Mouse (Mus musculus): ENCODE data around the gene Elmo1.

The Elmo1 gene

DNA sequence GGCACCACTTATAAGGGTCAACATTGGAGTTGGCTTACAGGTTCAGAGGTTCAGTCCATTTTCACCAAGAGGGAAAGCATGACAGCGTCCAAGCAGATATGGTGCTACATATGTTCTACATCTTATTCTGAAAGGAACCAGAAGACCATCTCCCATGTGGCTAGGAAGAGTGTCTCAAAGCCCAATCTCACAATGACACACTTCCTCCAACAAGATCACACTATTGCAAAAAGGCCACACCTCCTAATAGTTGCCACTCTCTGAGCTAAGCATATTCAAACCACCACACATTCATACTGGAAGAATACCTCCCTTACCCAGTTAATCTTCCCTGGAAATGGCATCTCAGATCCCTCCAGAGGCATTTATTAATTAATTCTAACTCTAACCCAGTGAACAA lies 66.7 kb downstream of the Elmo1 start:
- in situ Hi-C loops (cut with MboI, MseI) = no loop called here

DNA sequence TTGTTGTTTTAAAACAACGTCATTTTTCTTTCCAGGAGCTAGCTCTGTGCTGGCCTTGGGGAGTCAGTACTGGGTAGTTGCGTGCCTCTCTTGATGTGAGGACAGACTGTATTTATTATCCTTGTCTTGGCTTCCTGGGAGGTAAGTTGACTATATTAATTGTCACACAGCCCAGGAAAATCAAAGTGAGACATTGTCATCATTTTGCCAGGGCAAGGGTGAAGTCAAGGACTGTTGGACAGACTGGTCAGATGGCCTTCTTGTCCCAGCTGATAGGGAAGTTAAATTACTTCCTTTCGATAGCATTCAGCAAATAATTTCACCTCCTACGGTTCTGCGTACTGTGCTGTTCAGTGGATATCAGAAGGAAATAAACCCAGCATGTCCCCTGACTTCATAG lies 67.1 kb downstream of the Elmo1 start:
- in situ Hi-C loops (cut with MboI, MseI) = no loop called here

DNA sequence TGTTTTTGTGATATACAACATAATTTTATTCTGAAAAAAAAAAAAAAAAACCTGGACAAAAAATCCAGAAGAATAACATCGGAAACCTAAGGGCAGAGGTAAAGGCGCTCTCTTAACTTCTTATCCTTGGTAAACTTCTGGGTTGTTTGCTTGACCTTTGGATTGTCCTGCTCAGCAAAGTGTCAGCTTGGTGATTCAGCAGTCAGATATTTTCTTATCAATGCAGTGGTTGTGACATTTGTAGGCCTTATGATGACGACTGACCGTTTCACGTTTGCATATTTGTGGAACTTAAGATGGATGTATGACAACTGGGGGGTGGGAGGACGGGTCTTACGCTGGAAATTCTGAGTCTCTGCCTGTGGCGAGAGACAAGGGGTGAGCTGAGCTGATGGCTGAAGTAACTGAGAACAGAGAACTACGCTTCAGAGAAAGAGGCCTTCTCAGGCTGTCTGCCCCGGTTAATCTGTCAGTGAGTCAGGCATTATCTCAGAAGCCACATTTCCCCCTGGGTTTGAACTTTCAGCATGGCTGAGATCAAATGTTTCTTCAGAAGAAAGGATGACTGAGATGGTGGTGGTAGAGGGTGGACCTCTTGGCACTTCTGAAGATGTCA lies 73.1 kb downstream of the Elmo1 start:
- in situ Hi-C loops (cut with MboI, MseI) = no loop called here

DNA sequence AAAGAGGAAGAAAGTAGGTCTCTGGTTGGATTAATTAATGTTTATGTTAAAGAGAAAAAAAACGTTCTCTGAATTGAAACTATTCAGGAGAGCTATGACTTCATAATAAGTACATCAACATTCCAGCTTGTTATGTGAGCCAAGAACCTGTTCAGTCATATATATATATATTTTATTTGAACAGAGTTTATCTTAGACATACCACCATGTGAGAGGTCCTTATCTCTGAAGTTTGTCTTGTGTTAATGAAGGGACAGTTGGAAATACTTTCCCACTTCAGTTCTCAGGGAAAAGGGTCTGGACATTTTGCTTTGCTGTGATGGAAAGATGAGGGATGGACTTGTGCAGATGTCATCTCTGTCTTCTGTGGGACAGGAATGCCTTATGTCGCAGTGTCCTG lies 74.4 kb downstream of the Elmo1 start:
- in situ Hi-C loops (cut with MboI, MseI) = no loop called here

DNA sequence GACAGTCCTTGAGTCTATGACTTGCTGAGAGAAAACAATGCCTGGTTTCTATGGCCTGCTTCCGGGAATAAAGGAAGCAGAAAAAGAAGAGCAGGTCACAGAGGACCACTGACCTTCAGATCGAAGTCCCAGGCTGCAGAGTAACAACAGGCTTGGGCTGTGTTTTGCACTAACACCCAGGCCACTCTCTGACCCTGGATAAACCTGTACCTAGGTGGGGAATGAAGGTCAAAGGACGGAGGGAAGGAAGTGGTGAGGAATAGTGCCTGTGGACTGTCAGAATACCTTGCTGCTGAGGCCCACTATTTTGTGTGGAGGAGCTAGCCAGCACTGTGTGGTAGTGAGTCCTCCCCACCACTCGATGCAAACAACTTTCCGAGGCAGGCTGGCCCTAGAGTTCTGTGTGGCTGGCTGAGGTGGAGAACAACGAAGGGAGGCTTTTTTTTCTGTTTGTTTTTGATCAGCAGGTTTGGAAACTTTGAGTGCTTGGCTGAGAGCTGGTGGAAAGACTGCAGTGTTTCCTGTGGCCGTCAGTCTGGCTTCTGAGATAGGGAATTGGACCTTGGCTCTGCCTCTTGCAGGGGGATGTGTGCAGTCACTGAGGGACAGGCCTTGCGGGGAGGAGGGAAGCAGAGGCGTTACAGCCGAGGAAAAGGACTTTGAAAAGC lies 83.7 kb downstream of the Elmo1 start:
- in situ Hi-C loops (cut with MboI, MseI) = no loop called here

DNA sequence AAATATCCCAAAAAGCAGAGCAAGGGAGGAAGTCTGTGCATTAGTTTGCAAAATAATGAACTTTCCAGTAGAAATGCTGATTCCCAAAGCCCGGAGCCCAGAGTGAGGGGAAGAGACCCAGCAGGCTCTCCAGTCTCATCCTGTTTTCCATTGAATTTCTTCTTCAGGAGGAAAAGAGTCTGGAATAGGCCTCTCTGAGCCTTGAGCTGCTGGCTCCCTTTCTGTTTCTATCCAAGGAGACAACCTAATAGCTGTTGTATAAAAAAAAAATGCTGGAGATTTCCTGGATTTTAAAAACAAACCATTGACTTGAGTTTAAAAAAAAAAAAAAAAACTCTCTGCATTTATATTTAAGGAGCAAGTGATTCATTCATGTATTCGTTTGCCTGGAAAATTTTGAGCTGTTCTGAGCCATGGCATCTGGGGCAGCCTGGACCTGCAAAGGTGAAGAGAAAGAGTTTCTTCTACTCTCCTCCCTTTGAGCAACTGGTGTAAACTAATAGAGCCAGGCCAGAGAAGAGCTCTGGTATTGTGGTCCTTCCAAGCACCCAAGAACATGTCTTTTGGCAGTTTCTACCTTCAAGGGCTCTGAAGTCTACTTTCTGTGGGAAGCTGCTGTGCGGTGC lies 84.4 kb downstream of the Elmo1 start:
- in situ Hi-C loops (cut with MboI, MseI) = no loop called here

DNA sequence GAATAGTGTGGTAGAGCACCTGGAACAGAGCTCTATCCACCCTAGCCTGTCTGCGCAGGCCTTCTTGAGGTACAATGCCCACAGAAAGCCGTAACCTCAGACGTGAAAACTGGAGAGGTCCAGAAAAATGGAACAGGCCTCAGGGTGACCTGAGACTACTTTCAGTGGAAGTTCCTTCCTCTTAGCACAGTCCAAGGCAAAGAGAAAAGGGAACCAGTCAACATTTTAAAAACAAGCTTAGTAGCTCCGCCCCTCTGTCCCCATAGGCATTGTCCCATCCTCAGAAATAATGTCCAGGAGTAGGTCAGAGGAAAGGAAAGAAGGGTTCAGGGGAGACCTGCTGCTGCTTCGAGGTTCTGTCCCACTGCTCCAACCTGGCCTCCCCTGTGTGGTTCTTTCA lies 90.3 kb downstream of the Elmo1 start:
- in situ Hi-C loops (cut with MboI, MseI) = loop anchor here (5.0 to 10.0 kb wide), 2 partner anchors 88 to 326 kb away; partner anchors contain the start of gene Elmo1

DNA sequence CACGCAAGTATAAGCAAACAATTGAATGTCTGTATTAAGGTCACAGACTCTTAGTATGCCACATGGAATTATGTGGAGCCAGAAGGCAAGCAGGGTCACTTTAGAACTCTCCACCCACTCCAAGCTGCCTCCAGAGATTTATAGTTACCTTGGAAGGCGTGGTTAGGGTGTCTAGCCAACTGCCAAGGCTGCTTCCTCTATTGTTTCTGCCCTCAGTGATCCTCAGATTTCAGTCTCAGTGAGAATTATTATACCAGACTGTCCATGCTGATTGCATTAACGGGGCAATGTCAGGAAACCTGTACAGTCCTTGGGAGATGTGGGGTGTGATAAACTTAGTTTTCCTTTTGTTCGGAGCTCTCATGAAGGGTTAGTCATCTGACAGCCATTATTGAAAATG lies 90.9 kb downstream of the Elmo1 start:
- in situ Hi-C loops (cut with MboI, MseI) = loop anchor here (5.0 to 10.0 kb wide), 2 partner anchors 89 to 327 kb away; partner anchors contain the start of gene Elmo1

DNA sequence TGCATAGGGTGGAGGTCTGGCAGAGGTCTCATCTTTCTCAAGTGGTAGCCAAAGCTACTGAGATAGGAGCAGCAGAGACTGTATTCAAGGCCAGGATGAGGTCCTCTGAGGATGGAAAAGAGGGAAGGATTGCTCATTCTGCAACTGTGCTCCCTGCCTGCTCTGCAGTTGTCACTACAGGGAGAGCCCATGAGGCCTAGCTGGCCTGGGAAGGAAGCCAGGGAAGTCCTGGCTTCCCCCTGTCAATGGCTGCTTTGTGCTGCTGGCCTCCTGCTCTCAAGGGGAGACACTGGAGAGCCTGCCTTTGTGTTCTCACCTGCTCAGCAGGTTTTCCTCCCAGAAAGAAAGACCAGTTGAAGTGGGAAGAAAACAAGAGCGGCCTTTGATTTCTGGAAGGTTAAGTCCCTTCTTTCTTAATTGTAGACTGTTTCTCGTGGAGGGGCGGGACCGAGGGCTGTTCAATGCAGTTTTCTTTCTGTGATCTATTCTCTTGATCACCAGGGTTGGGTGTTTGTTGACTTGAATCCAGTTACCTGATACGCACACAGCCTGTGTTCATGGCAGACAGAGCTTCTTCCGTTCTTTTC lies 91.9 kb downstream of the Elmo1 start:
- in situ Hi-C loops (cut with MboI, MseI) = loop anchor here (5.0 to 10.0 kb wide), 2 partner anchors 90 to 328 kb away; partner anchors contain the start of gene Elmo1

DNA sequence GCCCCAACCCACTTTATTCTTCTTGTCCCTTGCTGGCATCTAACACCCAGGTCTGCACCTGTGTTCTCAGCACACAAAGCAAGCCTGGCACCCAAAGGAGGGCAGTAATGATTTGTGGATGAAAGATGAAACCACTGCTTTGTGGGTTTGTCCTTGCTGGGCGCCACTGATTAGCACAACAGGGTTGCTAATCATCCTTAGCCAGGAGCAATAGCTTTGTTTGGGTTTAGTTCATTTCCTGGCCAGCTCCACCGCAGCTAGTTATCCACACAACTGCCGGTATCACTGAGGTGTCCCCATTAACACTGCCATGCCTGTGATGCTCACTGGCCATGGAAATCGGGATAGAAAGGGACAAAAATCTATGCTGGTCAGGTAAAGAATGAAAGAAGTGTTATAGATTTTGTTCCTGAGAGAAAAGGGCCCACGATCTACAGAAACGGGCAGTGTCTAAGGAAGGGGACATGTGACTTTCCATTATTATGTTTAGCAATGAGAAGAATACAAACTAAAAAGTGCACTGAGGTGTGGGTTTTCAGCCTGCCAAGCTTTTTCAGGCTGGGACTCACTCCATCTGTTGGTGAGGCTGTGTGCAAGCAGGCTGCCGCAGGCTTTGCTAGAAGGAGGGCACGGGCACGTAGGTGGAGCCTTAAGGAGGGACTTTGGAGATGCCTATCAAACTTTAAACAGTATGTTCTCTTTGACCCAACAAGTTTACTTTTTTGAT lies 93.3 kb downstream of the Elmo1 start:
- in situ Hi-C loops (cut with MboI, MseI) = loop anchor here (5.0 to 10.0 kb wide), 2 partner anchors 91 to 329 kb away; partner anchors contain the start of gene Elmo1

DNA sequence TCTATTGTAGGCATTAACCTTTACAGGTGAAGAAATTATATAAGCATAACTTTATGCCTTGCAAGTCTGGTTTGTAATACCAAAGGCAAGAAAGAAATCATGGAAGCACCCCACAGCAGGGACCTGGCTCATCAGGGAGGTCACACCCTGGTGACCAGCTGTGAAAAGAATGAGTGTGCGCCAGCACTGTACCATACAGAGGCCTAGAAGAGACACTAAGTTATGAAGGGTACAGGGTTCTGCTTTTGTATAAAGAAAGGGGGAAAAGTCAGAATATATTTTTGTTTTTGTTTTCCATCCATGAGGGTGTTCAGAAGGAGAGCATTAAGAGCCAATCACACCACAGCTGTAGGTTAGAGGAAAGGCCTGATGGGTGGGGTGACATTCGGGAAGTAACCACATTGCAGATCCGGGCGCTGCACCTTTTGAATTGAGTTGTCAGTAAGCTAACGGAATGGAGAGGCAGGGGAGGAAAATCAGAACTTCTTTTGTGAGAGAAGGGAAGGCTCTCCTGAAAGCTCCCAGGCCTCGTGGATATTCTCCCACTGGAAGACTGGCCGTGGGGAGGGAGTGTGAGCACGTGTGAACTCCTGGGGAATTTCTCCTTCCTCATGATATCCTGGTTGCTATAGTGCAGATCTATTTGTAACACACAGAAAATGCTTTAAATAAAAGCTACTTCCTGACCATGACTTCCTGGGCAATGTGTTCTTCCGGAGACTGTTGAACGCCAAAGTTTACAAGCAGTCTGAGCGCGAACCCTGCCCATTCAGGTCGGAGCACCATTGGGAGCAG lies 94.0 kb downstream of the Elmo1 start:
- in situ Hi-C loops (cut with MboI, MseI) = loop anchor here (5.0 to 10.0 kb wide), 2 partner anchors 92 to 330 kb away; partner anchors contain the start of gene Elmo1

DNA sequence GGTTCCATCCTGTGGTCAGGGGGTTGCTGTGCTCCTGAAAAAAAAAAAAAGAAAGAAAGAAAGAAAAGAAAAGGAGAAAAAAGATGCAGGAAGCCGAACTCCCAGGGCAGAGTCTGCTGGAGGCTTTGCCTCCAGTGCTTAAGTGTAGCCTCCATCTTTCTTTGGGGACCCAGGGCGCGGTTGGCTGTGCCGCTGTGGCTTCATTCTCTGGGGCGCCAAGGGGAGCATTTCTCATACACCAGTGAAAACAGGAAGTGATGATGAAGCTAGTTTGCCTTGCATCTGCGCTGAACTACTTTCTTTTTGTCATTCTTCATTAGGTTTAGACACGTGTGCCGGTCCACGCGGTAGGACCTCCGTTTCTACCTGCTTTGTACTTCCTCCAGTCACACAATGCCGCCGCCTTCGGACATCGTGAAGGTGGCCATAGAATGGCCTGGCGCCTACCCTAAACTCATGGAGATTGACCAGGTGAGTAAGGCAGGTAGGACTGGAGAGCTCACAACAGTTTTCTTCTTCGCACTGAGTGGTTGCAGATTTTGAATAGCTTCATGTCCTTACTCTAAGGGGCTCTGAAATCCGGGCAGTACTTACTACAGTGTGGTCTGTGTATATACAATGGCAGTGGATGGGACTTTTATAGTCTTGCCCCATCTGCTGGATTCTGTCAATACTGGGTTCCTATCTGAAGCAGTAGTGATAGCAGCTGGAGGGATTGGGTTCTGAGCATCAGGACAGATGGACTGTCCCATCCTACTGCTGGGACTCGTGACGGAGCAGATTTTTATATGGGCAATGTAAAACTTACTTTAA lies 94.8 kb downstream of the Elmo1 start:
- in situ Hi-C loops (cut with MboI, MseI) = loop anchor here (10.0 kb wide), 1 partner anchor 330 kb away; no protein-coding TSS in a partner anchor

DNA sequence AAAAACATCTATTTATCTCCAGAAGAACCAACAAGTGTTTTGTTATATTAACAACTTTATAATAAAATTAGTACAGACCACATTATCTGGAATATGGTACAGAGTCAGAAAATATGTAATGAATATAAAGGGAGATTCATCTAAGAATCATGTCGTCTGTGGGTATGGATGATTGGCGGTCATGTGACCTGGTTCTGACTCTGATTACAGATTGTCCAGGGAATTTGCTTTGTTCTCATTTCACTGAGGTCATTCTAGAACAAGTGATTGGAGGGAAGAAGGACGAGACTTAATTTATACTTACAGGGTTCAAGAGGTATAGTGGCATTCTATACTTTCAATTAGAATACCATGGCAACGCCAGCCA lies 95.4 kb downstream of the Elmo1 start:
- in situ Hi-C loops (cut with MboI, MseI) = loop anchor here (10.0 kb wide), 1 partner anchor 331 kb away; no protein-coding TSS in a partner anchor

DNA sequence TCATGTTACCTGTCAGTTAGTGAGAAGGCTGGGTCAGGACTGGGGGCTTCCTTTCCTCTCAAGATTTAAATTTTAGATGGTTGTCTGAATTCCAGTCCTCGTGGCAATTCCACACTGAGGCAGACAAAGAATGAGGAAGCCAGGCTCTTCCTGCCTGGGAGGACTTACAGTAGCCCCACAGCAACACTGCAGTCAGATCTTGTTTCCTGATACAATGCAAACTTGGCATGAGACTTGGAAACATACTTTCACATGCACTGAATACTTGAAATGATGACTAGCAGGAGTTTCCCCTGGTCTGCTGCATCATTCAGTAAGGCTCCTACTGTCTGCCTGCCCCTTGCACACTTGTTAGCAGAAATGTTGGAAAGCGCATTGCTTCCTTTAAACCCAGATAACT lies 97.3 kb downstream of the Elmo1 start:
- in situ Hi-C loops (cut with MboI, MseI) = loop anchor here (10.0 kb wide), 1 partner anchor 333 kb away; no protein-coding TSS in a partner anchor

DNA sequence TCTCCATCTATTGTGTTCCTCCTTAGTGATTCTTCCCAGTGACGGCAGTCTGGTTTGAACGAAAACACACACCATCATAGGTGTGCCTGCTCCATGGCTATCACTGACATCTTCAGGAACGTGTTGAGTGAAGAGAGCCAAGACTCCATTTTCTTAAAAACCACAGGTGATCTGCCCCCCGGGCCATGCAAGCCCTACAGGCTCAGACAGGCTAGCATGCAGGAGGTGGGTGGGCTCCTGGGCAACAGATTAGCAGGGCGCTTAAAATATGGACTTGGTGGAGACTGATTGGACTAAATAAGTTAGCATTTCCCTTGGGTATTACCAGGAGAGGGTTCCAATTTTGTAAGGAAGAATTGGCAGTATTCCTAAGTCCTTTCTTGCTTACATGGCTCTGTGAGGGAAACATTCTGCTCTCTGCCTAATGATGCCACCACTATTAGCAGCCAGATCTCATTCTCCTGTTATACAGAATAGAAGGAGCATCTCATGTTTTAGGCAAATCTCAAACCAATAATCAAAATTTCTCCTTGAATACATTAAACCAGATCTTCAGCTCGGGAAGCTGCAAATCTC lies 101.7 kb downstream of the Elmo1 start:
- in situ Hi-C loops (cut with MboI, MseI) = loop anchor here (10.0 kb wide), 1 partner anchor 63 kb away; no protein-coding TSS in a partner anchor

DNA sequence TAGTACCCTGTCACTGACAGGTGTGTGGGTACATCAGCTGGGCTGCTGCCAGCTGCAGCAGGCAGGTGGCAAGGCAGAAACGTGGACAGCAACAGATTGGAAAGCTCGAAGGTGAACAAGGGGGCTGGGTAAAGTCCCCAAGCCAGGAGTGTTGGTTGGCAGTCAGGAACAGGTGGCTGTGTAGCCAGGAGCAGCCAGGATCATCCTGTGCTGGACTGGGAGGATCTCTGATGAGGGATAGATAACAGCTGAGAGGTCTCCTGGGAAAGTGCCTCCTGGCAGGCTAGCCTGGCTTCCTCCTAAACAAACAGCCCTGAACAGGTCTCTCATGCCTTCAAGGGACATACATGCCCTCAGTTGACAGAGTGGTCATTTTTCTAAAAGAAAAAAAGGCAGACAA lies 110.2 kb downstream of the Elmo1 start:
- in situ Hi-C loops (cut with MboI, MseI) = no loop called here

DNA sequence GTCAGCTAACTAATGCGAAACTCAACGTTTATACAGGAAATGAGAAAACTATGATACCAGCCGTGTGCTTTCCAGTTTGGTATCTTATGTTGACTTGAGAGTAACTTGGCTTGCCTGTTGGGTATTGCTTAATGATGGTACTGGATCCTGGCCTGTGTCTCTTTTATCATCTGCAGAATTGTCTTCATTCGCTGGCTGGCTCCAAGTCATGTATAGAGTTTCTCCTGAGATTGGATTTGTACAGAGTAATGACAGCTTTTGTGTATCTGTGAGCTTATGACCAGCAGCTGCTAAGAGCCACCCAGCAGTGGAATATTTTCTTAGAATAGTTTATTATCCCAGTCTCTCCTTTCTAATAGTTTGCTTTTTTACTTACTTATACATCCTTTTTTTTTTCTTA lies 112.2 kb downstream of the Elmo1 start:
- in situ Hi-C loops (cut with MboI, MseI) = no loop called here

DNA sequence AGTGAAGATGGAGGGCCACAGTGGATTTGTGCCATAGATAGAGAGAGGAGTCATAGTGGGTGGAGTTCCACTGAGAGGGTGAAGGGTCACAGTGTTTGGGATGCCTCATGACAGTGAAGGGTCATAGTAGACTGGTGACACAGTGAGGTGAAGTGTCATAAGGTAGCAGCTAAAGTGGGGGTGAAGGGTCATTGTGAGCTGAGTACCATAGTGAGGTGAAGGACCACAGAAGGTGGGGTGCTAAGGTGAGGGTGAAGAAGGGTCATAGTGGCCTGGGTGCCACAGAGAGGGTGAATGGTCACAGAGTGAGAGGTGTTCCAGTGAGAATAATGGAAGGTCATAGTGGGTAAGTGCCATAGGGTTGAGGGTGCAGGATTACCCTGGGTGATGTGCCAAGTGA lies 113.8 kb downstream of the Elmo1 start:
- in situ Hi-C loops (cut with MboI, MseI) = no loop called here

DNA sequence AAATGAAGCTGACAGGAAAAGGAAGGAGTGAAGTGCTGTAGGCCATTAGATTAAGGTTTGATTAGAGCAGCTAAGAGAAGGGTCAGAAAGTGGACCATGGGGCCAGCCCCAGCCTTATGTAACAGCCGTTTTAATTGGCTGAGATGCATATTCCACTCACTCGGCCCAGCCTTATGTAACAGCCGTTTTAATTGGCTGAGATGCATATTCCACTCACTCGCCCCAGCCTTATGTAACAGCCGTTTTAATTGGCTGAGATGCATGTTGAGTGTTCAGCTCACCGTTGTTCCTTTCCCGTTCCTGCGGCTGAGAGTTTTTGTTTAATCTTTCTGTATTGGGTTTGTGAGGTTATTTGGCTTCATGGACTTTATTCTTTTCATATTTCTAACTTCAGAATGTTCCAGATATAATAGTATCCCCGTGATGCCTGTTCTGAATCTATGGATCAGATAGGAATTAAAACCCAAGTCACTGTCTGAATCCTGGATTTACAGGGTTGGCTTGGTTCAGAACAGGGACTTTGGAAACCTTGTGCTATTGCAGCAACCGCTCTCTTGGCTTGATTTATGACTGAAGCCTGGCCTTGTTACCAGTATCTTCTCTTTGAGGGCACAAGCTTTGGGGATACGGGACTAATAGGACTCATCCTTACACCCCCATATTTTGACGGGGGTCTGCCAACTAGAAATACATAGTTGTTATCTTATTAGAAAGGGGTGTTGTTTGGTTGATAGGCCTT lies 114.8 kb downstream of the Elmo1 start:
- in situ Hi-C loops (cut with MboI, MseI) = no loop called here

Measured in T-helper 2 cell (primary cell).